Mouse (Mus musculus) heart, embryonic 12.5 days (tissue): Measurements from ENCODE around the gene Taf6l. TPM values are rescaled to one million over a fixed set of nuclear protein-coding genes. Genes with fewer than 3 reads are reported as not detected.
"Not testable (repeated sequence)": the region's sequence is repeated elsewhere in the genome, so short reads cannot be mapped to it uniquely, and the experiment has no call there.

ENCODE experiments used
- ATAC-seq: fragments of 200-750 bp; cut with Nextera tagmentation; 2 replicates; pipeline ENCODE4 v1.8.0; 2017; ENCODE audit warnings: moderate TSS enrichment, moderate library complexity; ENCODE audit not compliant: insufficient number of reproducible peaks, low FRiP score
- H3K27ac ChIP-seq: fragments of 300-500 bp; sonication (generic); 2 replicates; pipeline ENCODE4 v1.5.1; 2016; ENCODE audit warnings: mild to moderate bottlenecking, moderate library complexity; ENCODE audit not compliant: poor library complexity, severe bottlenecking
- H3K27me3 ChIP-seq: fragments of 300-500 bp; sonication (generic); replicated peaks from 2 replicates; pipeline ENCODE4 v1.6.1; 2016; ENCODE audit warnings: mild to moderate bottlenecking, moderate library complexity
- H3K36me3 ChIP-seq: fragments of 300-500 bp; sonication (generic); 2 replicates; pipeline ENCODE4 v1.6.1; 2016; ENCODE audit warnings: mild to moderate bottlenecking, moderate library complexity
- H3K4me1 ChIP-seq: fragments of 300-500 bp; sonication (generic); replicated peaks from 2 replicates; pipeline ENCODE4 v1.6.1; 2016; ENCODE audit warnings: mild to moderate bottlenecking
- H3K4me2 ChIP-seq: fragments of 300-500 bp; sonication (generic); 2 replicates; pipeline ENCODE4 v1.6.1; 2016; ENCODE audit warnings: mild to moderate bottlenecking, moderate library complexity
- H3K4me3 ChIP-seq: fragments of 300-500 bp; sonication (generic); 2 replicates; pipeline ENCODE4 v1.5.1; 2016; ENCODE audit warnings: mild to moderate bottlenecking
- H3K9ac ChIP-seq: fragments of 300-500 bp; sonication (generic); 2 replicates; pipeline ENCODE4 v1.6.1; 2016; ENCODE audit warnings: mild to moderate bottlenecking, moderate library complexity
- H3K9me3 ChIP-seq: fragments of 300-500 bp; sonication (generic); replicated peaks from 2 replicates; pipeline ENCODE4 v1.6.1; 2016; ENCODE audit warnings: mild to moderate bottlenecking, moderate library complexity
- WGBS: fragments of 180-500 bp; shearing (Covaris S2); methylation state at CpG from one replicate; pipeline ENCODE4 v1.1.7; 2016; 5-methylcytosine and 5-hydroxymethylcytosine counted together
- microRNA-seq: library from miRNA; unstranded; fragments of <30 nt; microRNA quantifications from one replicate; pipeline ENCODE4, GENCODE M21; 2017
- polyA plus RNA-seq: library from polyadenylated mRNA; unstranded; fragments of >200 nt; fragmentation: Nextera tagmentation; extraction: Ambion mirVana; gene quantifications from 2 replicates; pipeline ENCODE4 v1.2.1, GENCODE M21; 2016

The Taf6l gene
- polyA plus RNA-seq, 1 experiment from 2014 or later, result 23.3 TPM

GRCm38 (mm10) chr19:8735389-8736159 is 50.6 kb downstream of the Taf6l start, which contains the start of gene Wdr74:
Wdr74 (plus strand) TSS chr19:8735827.
- WGBS, result under 1% methylated on average over 32 of the region's 32 CpGs

DNA sequence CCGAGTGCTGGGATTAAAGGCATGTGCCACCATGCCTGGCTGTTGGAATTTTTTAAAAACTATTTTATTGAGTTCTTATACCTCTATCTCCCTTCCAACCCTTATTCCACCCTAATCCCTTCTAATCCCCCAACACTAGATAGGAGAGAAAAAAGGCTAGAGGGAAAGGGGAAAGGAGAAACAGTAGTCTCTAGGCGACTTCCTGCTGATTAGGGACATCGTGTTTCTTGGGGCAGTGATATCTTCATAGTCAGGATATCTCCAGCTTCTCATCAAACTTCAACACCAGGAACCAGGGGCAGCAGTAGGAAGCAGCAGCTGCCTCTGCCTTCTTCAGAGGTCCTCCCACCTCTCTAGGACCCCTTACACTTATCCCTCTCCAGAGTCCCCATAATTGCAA is 51.9 kb downstream of the Taf6l start:
- Histone ChIP-seq H3K27me3 (no peaks in the 10 kb centered on the region), H3K4me3 (no peak overlapping the region), H3K9me3 (no peaks in the 10 kb centered on the region), H3K4me1 (0 out of 2 replicates have a peak, but pooled peaks cover 8% of the 10 kb centered on the region), H3K9ac (no peak overlapping the region), H3K36me3 (peaks cover 19% of the 10 kb centered on the region), H3K27ac (no peak overlapping the region), H3K4me2 (no peak overlapping the region)
- no peak for ATAC-seq
- 40% methylated on average over 3 of the region's 3 CpGs for WGBS

More at GRCm38 (mm10) chr19:8735389-8736159, 50.6 kb downstream of the Taf6l start, which contains the start of gene Wdr74:
- H3K4me1 ChIP-seq, result peaks cover 10% of the 10 kb centered on the region
- no peak within 1 kb of the TSS; the same call in 1 of the 2 replicates for H3K27ac ChIP-seq
- H3K9ac ChIP-seq, result peak within 1 kb of the TSS; percentile 77
- H3K36me3 ChIP-seq, result peaks cover 31% of the 10 kb centered on the region
- H3K27me3 ChIP-seq, result no peaks in the 10 kb centered on the region
- H3K4me2 ChIP-seq, result peak within 1 kb of the TSS; percentile 99
- no peaks in the 10 kb centered on the region for H3K9me3 ChIP-seq
- peak; percentile 90 for ATAC-seq
- peak within 1 kb of the TSS; percentile 87 for H3K4me3 ChIP-seq

DNA sequence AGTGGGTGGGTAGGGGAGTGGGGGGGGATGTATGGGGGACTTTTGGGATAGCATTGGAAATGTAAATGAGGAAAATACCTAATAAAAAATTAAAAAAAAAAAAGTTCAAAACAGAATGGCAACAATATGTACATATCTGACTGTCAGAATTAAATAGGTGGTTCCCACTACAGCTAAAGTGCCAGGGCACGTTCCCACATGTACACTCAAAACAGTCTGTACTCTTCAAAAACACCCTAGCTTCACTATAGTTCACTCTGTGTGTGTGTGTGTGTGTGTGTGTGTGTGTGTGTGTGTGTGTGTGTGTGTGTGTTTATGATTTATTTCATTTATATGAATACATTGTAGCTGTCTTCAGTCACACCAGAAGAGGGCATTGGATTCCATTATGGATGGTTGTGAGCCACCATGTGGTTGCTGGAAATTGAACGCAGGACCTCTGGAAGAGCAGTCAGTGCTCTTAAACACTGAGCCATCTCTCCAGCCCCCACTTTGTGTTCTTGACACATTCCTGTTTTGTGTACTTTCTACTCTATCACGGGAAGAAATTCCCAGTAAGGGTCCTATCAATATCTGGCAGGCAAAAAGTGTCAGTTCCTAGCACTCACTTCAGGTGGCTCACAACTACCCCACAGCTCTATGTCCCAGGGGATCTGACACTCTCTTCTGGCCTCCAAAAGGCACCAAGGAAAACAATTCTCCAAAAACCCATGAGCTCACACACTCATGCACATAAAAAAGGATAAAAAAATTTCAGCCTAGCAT is 57.7 kb downstream of the Taf6l start:
- not testable (repeated sequence) for ATAC-seq, H3K27me3 ChIP-seq, H3K9ac ChIP-seq, H3K4me2 ChIP-seq, H3K4me3 ChIP-seq, H3K9me3 ChIP-seq, H3K27ac ChIP-seq
- Histone ChIP-seq H3K36me3 (peaks cover 27% of the 10 kb centered on the region), H3K4me1 (peaks cover 13% of the 10 kb centered on the region)
- 50% methylated on average over 3 of the region's 3 CpGs for WGBS

DNA sequence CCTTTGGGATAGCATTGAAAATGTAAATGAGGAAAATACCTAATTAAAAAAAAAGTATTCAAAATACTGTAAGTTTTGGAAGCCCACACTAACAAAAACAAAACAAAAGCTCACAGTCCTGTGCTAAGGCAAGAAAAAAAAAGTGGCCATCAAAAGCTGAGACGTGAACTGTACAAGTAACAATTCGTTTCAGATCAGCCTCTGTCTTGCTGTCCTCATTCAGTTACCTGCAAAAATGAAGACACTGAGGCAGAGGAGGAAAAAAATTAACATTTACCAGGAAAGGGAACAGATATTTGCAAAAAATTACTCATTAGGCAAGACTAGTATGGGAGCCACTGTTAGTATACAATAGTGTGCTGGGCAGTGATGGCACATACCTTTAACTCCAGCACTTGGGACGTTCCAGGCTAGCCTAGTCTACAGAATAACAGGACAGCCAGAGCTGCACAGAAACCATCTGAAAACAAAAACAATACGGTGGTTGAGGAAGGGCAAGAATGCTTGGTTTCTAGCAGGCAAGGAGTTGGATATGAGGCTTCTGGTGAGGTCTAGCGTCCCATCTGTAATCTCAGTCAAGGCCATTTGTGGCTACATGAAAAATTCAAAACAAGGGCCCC is 58.6 kb downstream of the Taf6l start:
- H3K9ac ChIP-seq, result no peak overlapping the region
- no peak for ATAC-seq
- H3K4me3 ChIP-seq, result no peak overlapping the region
- 22% methylated on average over 5 of the region's 5 CpGs for WGBS
- peaks cover 13% of the 10 kb centered on the region for H3K4me1 ChIP-seq
- H3K27ac ChIP-seq, result no peak overlapping the region
- peaks cover 27% of the 10 kb centered on the region for H3K36me3 ChIP-seq
- H3K27me3 ChIP-seq, result no peaks in the 10 kb centered on the region
- H3K4me2 ChIP-seq, result no peak overlapping the region
- H3K9me3 ChIP-seq, result no peaks in the 10 kb centered on the region

- H3K27ac ChIP-seq, result no peak overlapping the region
- no peak for ATAC-seq
- no peaks in the 10 kb centered on the region for H3K9me3 ChIP-seq
- no peak overlapping the region for H3K4me3 ChIP-seq
- H3K27me3 ChIP-seq, result no peaks in the 10 kb centered on the region
- H3K36me3 ChIP-seq, result peaks cover 27% of the 10 kb centered on the region
- peaks cover 18% of the 10 kb centered on the region for H3K4me1 ChIP-seq
- no peak overlapping the region for H3K9ac ChIP-seq
- no peak overlapping the region for H3K4me2 ChIP-seq
- 24% methylated on average over 3 of the region's 3 CpGs for WGBS
Measured at GRCm38 (mm10) chr19:8726609-8727390, 59.4 kb downstream of the Taf6l start.

GRCm38 (mm10) chr19:8725081-8725613 is 61.1 kb downstream of the Taf6l start:
- peak overlapping the region; percentile 99 for H3K9ac ChIP-seq
- no peak for ATAC-seq
- WGBS, result 50% methylated on average over 4 of the region's 4 CpGs
- no peaks in the 10 kb centered on the region for H3K9me3 ChIP-seq
- H3K4me2 ChIP-seq, result peak overlapping the region; percentile 83
- peaks cover 27% of the 10 kb centered on the region for H3K36me3 ChIP-seq
- no peaks in the 10 kb centered on the region for H3K27me3 ChIP-seq
- H3K4me3 ChIP-seq, result peak overlapping the region; percentile 89
- H3K27ac ChIP-seq, result peak overlapping the region; percentile 6; the same call in 1 of the 2 replicates
- H3K4me1 ChIP-seq, result peaks cover 23% of the 10 kb centered on the region

Small RNA genes lying within 50 kb of the gene (microRNA-seq; reads per million reads assigned to microRNA genes)
- not detected for gene Mir6992

Other genes starting within 250 kb of the Taf6l start
- 0.05 TPM in 1 of 2 replicates, not detected in the other for gene Slc22a8, start 195.2 kb downstream of the Taf6l start, polyA plus RNA-seq
- not detected in 2 replicates for gene Slc22a6, start 168.4 kb downstream of the Taf6l start, polyA plus RNA-seq
- 0.05 TPM in 1 of 2 replicates, not detected in the other for gene Chrm1, start 122.6 kb downstream of the Taf6l start, polyA plus RNA-seq
- gene Slc3a2, start 63.0 kb downstream of the Taf6l start, polyA plus RNA-seq, result 87.6 and 88.9 TPM in 2 replicates
- 48.9 and 52.9 TPM in 2 replicates for gene Wdr74, start 50.6 kb downstream of the Taf6l start, polyA plus RNA-seq
- gene 1700092M07Rik, start 45.7 kb downstream of the Taf6l start, polyA plus RNA-seq, result 1.8 and 2.8 TPM in 2 replicates
- gene Stx5a, start 45.0 kb downstream of the Taf6l start, polyA plus RNA-seq, result 86.1 and 88.1 TPM in 2 replicates
- gene Nxf1, start 29.3 kb downstream of the Taf6l start, polyA plus RNA-seq, result 135 and 149 TPM in 2 replicates
- 145 and 146 TPM in 2 replicates for gene Tmem223, start 15.4 kb downstream of the Taf6l start, polyA plus RNA-seq
- gene Tmem179b, start 11.9 kb downstream of the Taf6l start, polyA plus RNA-seq, result 49.7 and 51.9 TPM in 2 replicates
- gene Polr2g, start 12.2 kb upstream of the Taf6l start, polyA plus RNA-seq, result 137 and 145 TPM in 2 replicates
- 3.8 and 4.1 TPM in 2 replicates for gene Zbtb3, start 16.1 kb upstream of the Taf6l start, polyA plus RNA-seq
- gene Ttc9c, start 32.9 kb upstream of the Taf6l start, polyA plus RNA-seq, result 36.3 and 37.0 TPM in 2 replicates
- 3.8 TPM in 2 replicates for gene Hnrnpul2, start 33.6 kb upstream of the Taf6l start, polyA plus RNA-seq
- not detected in 2 replicates for gene AC129217.1, start 43.4 kb upstream of the Taf6l start, polyA plus RNA-seq
- gene Bscl2, start 51.0 kb upstream of the Taf6l start, polyA plus RNA-seq, result 41.0 and 41.1 TPM in 2 replicates
- 2.5 and 2.9 TPM in 2 replicates for gene Gng3, start 52.8 kb upstream of the Taf6l start, polyA plus RNA-seq
- 0.77 and 0.78 TPM in 2 replicates for gene Lrrn4cl, start 64.4 kb upstream of the Taf6l start, polyA plus RNA-seq
- gene Ubxn1, start 85.1 kb upstream of the Taf6l start, polyA plus RNA-seq, result 138 and 142 TPM in 2 replicates
- 52.7 and 60.6 TPM in 2 replicates for gene Uqcc3, start 94.5 kb upstream of the Taf6l start, polyA plus RNA-seq
- gene Lbhd1, start 97.3 kb upstream of the Taf6l start, polyA plus RNA-seq, result 61.5 and 66.4 TPM in 2 replicates
- not detected in 2 replicates for gene Gm49403, start 97.5 kb upstream of the Taf6l start, polyA plus RNA-seq
- gene 1810009A15Rik, start 102.4 kb upstream of the Taf6l start, polyA plus RNA-seq, result 64.2 and 64.5 TPM in 2 replicates
- gene Gm49416, start 102.5 kb upstream of the Taf6l start, polyA plus RNA-seq, result not detected in 2 replicates
- 28.9 and 30.1 TPM in 2 replicates for gene Ints5, start 106.6 kb upstream of the Taf6l start, polyA plus RNA-seq
- gene Ganab, start 111.7 kb upstream of the Taf6l start, polyA plus RNA-seq, result 78.7 and 83.6 TPM in 2 replicates
- 46.6 and 46.8 TPM in 2 replicates for gene B3gat3, start 134.0 kb upstream of the Taf6l start, polyA plus RNA-seq
- 2.4 and 2.5 TPM in 2 replicates for gene Rom1, start 142.9 kb upstream of the Taf6l start, polyA plus RNA-seq
- gene Eml3, start 143.1 kb upstream of the Taf6l start, polyA plus RNA-seq, result 13.3 and 13.5 TPM in 2 replicates
- 106 and 115 TPM in 2 replicates for gene Mta2, start 155.5 kb upstream of the Taf6l start, polyA plus RNA-seq
- gene Tut1, start 167.4 kb upstream of the Taf6l start, polyA plus RNA-seq, result 17.1 and 19.4 TPM in 2 replicates
- gene Eef1g, start 180.6 kb upstream of the Taf6l start, polyA plus RNA-seq, result 281 and 282 TPM in 2 replicates
- 26.0 and 27.1 TPM in 2 replicates for gene Ahnak, start 202.9 kb upstream of the Taf6l start, polyA plus RNA-seq